Mouse (Mus musculus) cortical plate, adult 2 months (tissue): ENCODE results near the gene Ppp1r8.

ENCODE experiments used
- CTCF ChIP-seq: fragments of 200-500 bp; IDR thresholded peaks from 2 replicates; pipeline ENCODE4 v1.5.1; 2011; ENCODE audit warnings: mild to moderate bottlenecking, control low read depth, low read length; ENCODE audit not compliant: insufficient read depth; ENCODE audit errors: extremely low read depth
- POLR2A ChIP-seq: fragments of 200-500 bp; IDR thresholded peaks from 2 replicates; pipeline ENCODE4 v1.6.1; 2011; ENCODE audit warnings: mild to moderate bottlenecking, low read length, control low read depth; ENCODE audit not compliant: insufficient read depth; ENCODE audit errors: extremely low read depth

DNA sequence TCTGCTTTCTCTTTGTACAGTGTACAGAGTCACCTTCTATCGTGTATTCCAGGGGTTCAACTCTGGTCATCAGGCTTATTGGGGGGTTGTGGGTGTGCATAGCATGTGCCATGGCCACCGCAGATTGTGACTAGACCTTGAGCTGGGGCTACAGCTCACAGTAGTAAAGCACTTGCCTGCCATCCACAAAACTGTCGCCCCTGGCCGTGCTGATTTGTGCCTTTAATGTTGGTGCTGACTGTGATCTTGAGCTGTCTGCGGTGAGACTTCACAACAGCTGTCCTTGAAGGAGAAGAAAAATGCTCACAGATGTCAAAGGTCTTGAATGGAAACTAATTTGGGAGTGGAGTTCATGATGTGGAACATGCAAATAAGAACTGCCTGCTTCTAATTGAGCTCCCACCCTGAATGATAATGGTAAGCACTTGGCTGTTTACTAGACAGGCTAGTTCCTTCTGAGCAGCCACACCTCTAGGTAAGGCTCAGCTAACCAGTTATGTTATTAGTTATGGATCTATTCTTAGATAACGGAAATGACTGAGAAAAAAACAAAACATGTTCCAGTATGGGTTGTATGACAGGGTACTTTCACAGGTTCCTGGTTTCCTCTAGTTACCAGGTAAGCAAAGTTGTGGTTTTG lies 64.3 kb downstream of the Ppp1r8 start:
- TF ChIP-seq CTCF: no peak
- TF ChIP-seq POLR2A: no peak
